Mouse (Mus musculus) CH12.LX (cell line): Measurements from ENCODE around the gene Olfr1248. TPM values are rescaled to one million over a fixed set of nuclear protein-coding genes. Genes with fewer than 3 reads are reported as not detected.

Experiments
- DNase-seq: peaks from one replicate; pipeline ENCODE4 v3.0.0-alpha.2; 2013; ENCODE audit errors: extremely low read depth
- H3K27ac ChIP-seq: 2 replicates; pipeline ENCODE4 v1.5.1; 2012; ENCODE audit warnings: low read depth, mild to moderate bottlenecking, control low read depth, moderate library complexity; ENCODE audit not compliant: insufficient read depth
- H3K27me3 ChIP-seq: replicated peaks from 2 replicates; pipeline ENCODE3; 2012; ENCODE audit warnings: inconsistent platforms
- H3K36me3 ChIP-seq, 2 experiments: replicated peaks in 1 of 2; 2 replicates each; pipeline versions ENCODE3 to v1.6.1; 2012; ENCODE audit warnings: inconsistent platforms in 1 of 2, low read length in 1 of 2, mild to moderate bottlenecking in 1 of 2, mixed read lengths in 1 of 2, moderate library complexity in 1 of 2; ENCODE audit not compliant: control insufficient read depth in 1 of 2, insufficient read depth in 1 of 2
- H3K4me1 ChIP-seq, 2 experiments: 2 replicates each; pipeline ENCODE4 v1.6.1; 2012; ENCODE audit warnings: inconsistent platforms in 1 of 2, moderate library complexity in 1 of 2; ENCODE audit not compliant: insufficient read depth in 2 of 2, control insufficient read depth in 1 of 2
- H3K4me2 ChIP-seq: 2 replicates; pipeline ENCODE4 v1.6.1; 2012; ENCODE audit warnings: low read depth, mild to moderate bottlenecking, control low read depth; ENCODE audit not compliant: poor library complexity, insufficient read depth, severe bottlenecking
- H3K4me3 ChIP-seq, 3 experiments: fragments of 150-350 bp in 1 of 3; sonication (generic) in 1 of 3; replicated peaks in 1 of 3; 2 replicates each; pipeline versions ENCODE3 to v1.5.1; 2011 to 2012; ENCODE audit warnings: low read depth in 2 of 3, low read length in 2 of 3, mild to moderate bottlenecking in 2 of 3, moderate library complexity in 2 of 3, control low read depth in 1 of 3, improper control_type of control experiment in 1 of 3, inconsistent platforms in 1 of 3, mixed read lengths in 1 of 3; ENCODE audit not compliant: poor library complexity in 1 of 3
- H3K79me2 ChIP-seq: replicated peaks from 2 replicates; pipeline ENCODE4 v1.6.1; 2012; ENCODE audit warnings: mild to moderate bottlenecking, moderate library complexity; ENCODE audit not compliant: control insufficient read depth, poor library complexity, insufficient read depth, severe bottlenecking; ENCODE audit errors: extremely low read depth
- H3K9ac ChIP-seq: 2 replicates; pipeline ENCODE4 v1.6.1; 2012; ENCODE audit warnings: low read depth, mild to moderate bottlenecking, control low read depth, moderate library complexity; ENCODE audit not compliant: insufficient read depth
- H3K9me3 ChIP-seq: replicated peaks from 2 replicates; pipeline ENCODE3; 2012; ENCODE audit warnings: low read length, inconsistent platforms, mixed read lengths
- BHLHE40 ChIP-seq: IDR thresholded peaks from 2 replicates; pipeline ENCODE4 v1.6.1; 2011; ENCODE audit warnings: mild to moderate bottlenecking, low read depth, low read length, improper control_type of control experiment
- CHD1 ChIP-seq: IDR thresholded peaks from 2 replicates; pipeline ENCODE4 v1.6.1; 2012; ENCODE audit warnings: low read depth, low read length, improper control_type of control experiment, inconsistent platforms
- CTCF ChIP-seq, 2 experiments: IDR thresholded peaks in 1 of 2; conservative IDR thresholded peaks in 1 of 2; 2 replicates each; pipeline ENCODE4 v1.5.1; 2011 to 2012; ENCODE audit warnings: low read depth in 2 of 2, low read length in 2 of 2, improper control_type of control experiment in 1 of 2, inconsistent platforms in 1 of 2, mild to moderate bottlenecking in 1 of 2, moderate library complexity in 1 of 2
- E2F4 ChIP-seq: IDR thresholded peaks from 2 replicates; pipeline ENCODE4 v1.6.1; 2011; ENCODE audit warnings: low read depth, low read length, improper control_type of control experiment; ENCODE audit not compliant: insufficient replicate concordance
- ELF1 ChIP-seq: IDR thresholded peaks from 2 replicates; pipeline ENCODE4 v1.6.1; 2014; ENCODE audit warnings: low read depth, mild to moderate bottlenecking, inconsistent platforms, low read length, improper control_type of control experiment
- HCFC1 ChIP-seq: IDR thresholded peaks from 2 replicates; pipeline ENCODE4 v1.6.1; 2012; ENCODE audit warnings: low read depth, mild to moderate bottlenecking, inconsistent platforms, low read length, improper control_type of control experiment
- IRF4 ChIP-seq: IDR thresholded peaks from 2 replicates; pipeline ENCODE4 v1.6.1; 2014; ENCODE audit warnings: low read depth, mild to moderate bottlenecking, inconsistent platforms, low read length, improper control_type of control experiment
- JUN ChIP-seq: IDR thresholded peaks from 2 replicates; pipeline ENCODE4 v1.6.1; 2011; ENCODE audit warnings: low read depth, mild to moderate bottlenecking, low read length, improper control_type of control experiment, moderate library complexity; ENCODE audit not compliant: insufficient read depth
- KAT2A ChIP-seq: IDR thresholded peaks from 2 replicates; pipeline ENCODE4 v1.6.1; 2012; ENCODE audit warnings: low read length, improper control_type of control experiment, inconsistent platforms; ENCODE audit not compliant: insufficient replicate concordance
- MAFK ChIP-seq: IDR thresholded peaks from 2 replicates; pipeline ENCODE4 v1.6.1; 2011; ENCODE audit warnings: low read length, improper control_type of control experiment; ENCODE audit not compliant: insufficient replicate concordance
- MAX ChIP-seq: IDR thresholded peaks from 2 replicates; pipeline ENCODE4 v1.6.1; 2011; ENCODE audit warnings: low read length, improper control_type of control experiment
- MEF2A ChIP-seq: IDR thresholded peaks from 2 replicates; pipeline ENCODE4 v1.6.1; 2014; ENCODE audit warnings: low read depth, mild to moderate bottlenecking, inconsistent platforms, low read length, improper control_type of control experiment, borderline replicate concordance
- MXI1 ChIP-seq: IDR thresholded peaks from 2 replicates; pipeline ENCODE4 v1.6.1; 2011; ENCODE audit warnings: mild to moderate bottlenecking, low read depth, low read length, improper control_type of control experiment
- NRF1 ChIP-seq: IDR thresholded peaks from 2 replicates; pipeline ENCODE4 v1.6.1; 2014; ENCODE audit warnings: low read depth, mild to moderate bottlenecking, inconsistent platforms, low read length, improper control_type of control experiment, moderate library complexity
- POLR2AphosphoS2 ChIP-seq: IDR thresholded peaks from 2 replicates; pipeline ENCODE4 v1.6.1; 2011; ENCODE audit warnings: low read depth, low read length, improper control_type of control experiment
- SMC3 ChIP-seq: IDR thresholded peaks from 2 replicates; pipeline ENCODE4 v1.6.1; 2011; ENCODE audit warnings: low read depth, low read length, improper control_type of control experiment
- TBP ChIP-seq: conservative IDR thresholded peaks from 2 replicates; pipeline ENCODE4 v1.6.1; 2011; ENCODE audit warnings: low read depth, low read length, improper control_type of control experiment
- TCF12 ChIP-seq: IDR thresholded peaks from 2 replicates; pipeline ENCODE4 v1.6.1; 2014; ENCODE audit warnings: low read depth, mild to moderate bottlenecking, inconsistent platforms, low read length, improper control_type of control experiment
- UBTF ChIP-seq: IDR thresholded peaks from 2 replicates; pipeline ENCODE4 v1.6.1; 2012; ENCODE audit warnings: low read depth, mild to moderate bottlenecking, inconsistent platforms, low read length, improper control_type of control experiment, moderate library complexity
- USF2 ChIP-seq: conservative IDR thresholded peaks from 2 replicates; pipeline ENCODE4 v1.6.1; 2011; ENCODE audit warnings: low read depth, low read length, improper control_type of control experiment
- ZC3H11A ChIP-seq: IDR thresholded peaks from 2 replicates; pipeline ENCODE4 v1.6.1; 2012; ENCODE audit warnings: low read depth, mild to moderate bottlenecking, inconsistent platforms, low read length, improper control_type of control experiment
- dilution Hi-C: fragments of 300-500 bp; cut with MboI; formaldehyde crosslinking; loops from 2 replicates; pipeline ENCODE4 v1.14.3; 2020; ENCODE audit warnings: low sequenced_read_pairs; ENCODE audit not compliant: extremely low pct_unique_long_range_greater_than_20kb, extremely low pct_ligation_motif_present
- in situ Hi-C: fragments of 300-500 bp; cut with MboI; formaldehyde crosslinking; loops from 3 replicates; pipeline ENCODE4 v1.14.3; 2019; ENCODE audit warnings: low sequenced_read_pairs, low pct_ligation_motif_present, low pct_unique_long_range_greater_than_20kb, mixed read lengths
- polyA plus RNA-seq: library from polyadenylated mRNA; unstranded; fragments of >175 nt; gene quantifications from 2 replicates; pipeline ENCODE4 v1.2.1, GENCODE M21; 2012; ENCODE audit warnings: low read depth; ENCODE audit not compliant: insufficient read length
- total RNA-seq, 2 experiments: library from RNA; depleted of rRNA; stranded (reverse); fragments of 300-350 nt in 1 of 2; fragments of >200 nt in 1 of 2; gene quantifications; 2 replicates each; pipeline ENCODE4 v1.2.3; 2012 to 2014

The Olfr1248 gene
- total and polyA plus RNA-seq, 3 experiments, result not detected

- Histone ChIP-seq H3K27ac (no peak within 1 kb of the TSS), H3K9ac (no peak within 1 kb of the TSS), H3K4me2 (no peak within 1 kb of the TSS), H3K4me3 (no peak within 1 kb of the TSS), H3K36me3 (no peaks in the 10 kb centered on the region), H3K4me1 (no peaks in the 10 kb centered on the region), H3K9me3 (peaks cover 17% of the 10 kb centered on the region), H3K79me2 (no peaks in the 10 kb centered on the region), H3K27me3 (no peaks in the 10 kb centered on the region)
- dilution Hi-C loops, result no loop called here
- no peak for TF ChIP-seq CTCF (conservative IDR thresholded peaks at IDR 0.05 in 1 of 2, IDR thresholded peaks at IDR 0.05 in 1 of 2; ENCODE audit: low read depth in 2 of 2, low read length in 2 of 2)
- no peak for TF ChIP-seq BHLHE40
- no peak for TF ChIP-seq SMC3
- no peak for TF ChIP-seq UBTF
- no peak for TF ChIP-seq MAX
- no peak for TF ChIP-seq POLR2AphosphoS2
- TF ChIP-seq HCFC1, result no peak
- no peak for TF ChIP-seq ELF1
- TF ChIP-seq MXI1, result no peak
- no peak for TF ChIP-seq MAFK
- TF ChIP-seq E2F4, result no peak
- TF ChIP-seq TCF12, result no peak
- no peak for TF ChIP-seq KAT2A
- DNase-seq, result no peak
- in situ Hi-C loops, result no loop called here
Observed at GRCm38 (mm10) chr2:89614030-89614429, 4.0 kb downstream of the Olfr1248 start, which contains the start of gene Olfr1247. Olfr1247 (minus strand) TSS chr2:89614130.

- no peak for DNase-seq
- H3K27me3 ChIP-seq, result no peaks in the 10 kb centered on the region
- in situ Hi-C loops (no loop called here), dilution Hi-C loops (no loop called here)
- TF ChIP-seq MXI1 (no peak), NRF1 (no peak), TCF12 (no peak), KAT2A (no peak)
- H3K4me1 ChIP-seq, result no peaks in the 10 kb centered on the region
- no peak within 1 kb of the TSS for H3K4me2 ChIP-seq
- no peak within 1 kb of the TSS for H3K27ac ChIP-seq
- H3K9me3 ChIP-seq, result peaks cover 16% of the 10 kb centered on the region
- H3K9ac ChIP-seq, result no peak within 1 kb of the TSS
- H3K36me3 ChIP-seq, result no peaks in the 10 kb centered on the region
- H3K4me3 ChIP-seq, result no peak within 1 kb of the TSS
- H3K79me2 ChIP-seq, result no peaks in the 10 kb centered on the region
Observed at GRCm38 (mm10) chr2:89593057-89593456, 25.0 kb downstream of the Olfr1248 start, which contains the start of gene Olfr1246. Olfr1246 (minus strand) TSS chr2:89593157.

- TF ChIP-seq USF2, result no peak
- TF ChIP-seq MAFK, result no peak
- TF ChIP-seq MAX, result no peak
- TF ChIP-seq MEF2A, result no peak
- no peak for TF ChIP-seq IRF4
- no peak for TF ChIP-seq MXI1
- no peak for TF ChIP-seq CHD1
- TF ChIP-seq TBP, result no peak
- no peak for TF ChIP-seq TCF12
- no peak for TF ChIP-seq HCFC1
- TF ChIP-seq JUN, result no peak
- no peak for TF ChIP-seq ZC3H11A
- TF ChIP-seq E2F4, result no peak
- no peak for TF ChIP-seq BHLHE40
- no peaks in the 10 kb centered on the region for H3K4me1 ChIP-seq
- no peak within 1 kb of the TSS for H3K4me2 ChIP-seq
- no peak within 1 kb of the TSS for H3K27ac ChIP-seq
- dilution Hi-C loops (no loop called here), in situ Hi-C loops (no loop called here)
- no peak within 1 kb of the TSS for H3K9ac ChIP-seq
- H3K36me3 ChIP-seq, result no peaks in the 10 kb centered on the region
- no peaks in the 10 kb centered on the region for H3K79me2 ChIP-seq
- no peak for DNase-seq
- H3K9me3 ChIP-seq, result peaks cover 13% of the 10 kb centered on the region
- no peak within 1 kb of the TSS for H3K4me3 ChIP-seq
- no peaks in the 10 kb centered on the region for H3K27me3 ChIP-seq
Observed at GRCm38 (mm10) chr2:89578347-89578746, 39.7 kb downstream of the Olfr1248 start, which contains the start of gene Olfr1245. Olfr1245 (minus strand) TSS chr2:89578447.
